Mouse (Mus musculus): ENCODE measurements around the gene Cdc14a.

Cdc14a gene

GRCm38 (mm10) chr3:116304800-116305753 lies 118.8 kb downstream of the Cdc14a start:
- Histone ChIP-seq H3K4me1 (replicated peaks; ENCODE audit: low read depth, low read length) (peaks cover 12% of the 10 kb centered on the region), H3K4me3 (replicated peaks; ENCODE audit: low read length) (no peak overlapping the region), H3K36me3 (ENCODE audit: insufficient read depth, low read length) (no peaks in the 10 kb centered on the region), H3K9me3 (ENCODE audit: low read length) (no peaks in the 10 kb centered on the region), H3K27me3 (ENCODE audit: insufficient read depth, low read length) (no peaks in the 10 kb centered on the region)
- TF ChIP-seq NANOG (IDR thresholded peaks at IDR 0.05; ENCODE audit: borderline replicate concordance, low read length): no peak
- no peak for TF ChIP-seq POU5F1 (IDR thresholded peaks at IDR 0.05; ENCODE audit: borderline replicate concordance, low read length)
- TF ChIP-seq CTCF (conservative IDR thresholded peaks at IDR 0.05; ENCODE audit: low read length): no peak

GRCm38 (mm10) chr3:116302581-116302980 lies 121.3 kb downstream of the Cdc14a start:
- no peaks in the 10 kb centered on the region for H3K27me3 ChIP-seq (ENCODE audit: insufficient read depth, low read length)
- no peak overlapping the region for H3K4me3 ChIP-seq (replicated peaks; ENCODE audit: low read length)
- H3K4me1 ChIP-seq (replicated peaks; ENCODE audit: low read depth, low read length): peaks cover 12% of the 10 kb centered on the region
- no peak for TF ChIP-seq POU5F1 (IDR thresholded peaks at IDR 0.05; ENCODE audit: borderline replicate concordance, low read length)
- no peak for TF ChIP-seq CTCF (conservative IDR thresholded peaks at IDR 0.05; ENCODE audit: low read length)
- no peak for TF ChIP-seq NANOG (IDR thresholded peaks at IDR 0.05; ENCODE audit: borderline replicate concordance, low read length)
- H3K36me3 ChIP-seq (ENCODE audit: insufficient read depth, low read length): no peaks in the 10 kb centered on the region
- H3K9me3 ChIP-seq (ENCODE audit: low read length): no peaks in the 10 kb centered on the region

- H3K36me3 ChIP-seq (ENCODE audit: insufficient read depth, low read length): no peaks in the 10 kb centered on the region
- H3K4me3 ChIP-seq (replicated peaks; ENCODE audit: low read length): no peak overlapping the region
- peaks cover 12% of the 10 kb centered on the region for H3K4me1 ChIP-seq (replicated peaks; ENCODE audit: low read depth, low read length)
- no peaks in the 10 kb centered on the region for H3K27me3 ChIP-seq (ENCODE audit: insufficient read depth, low read length)
- TF ChIP-seq CTCF (conservative IDR thresholded peaks at IDR 0.05; ENCODE audit: low read length) (no peak), NANOG (IDR thresholded peaks at IDR 0.05; ENCODE audit: borderline replicate concordance, low read length) (no peak)
- no peaks in the 10 kb centered on the region for H3K9me3 ChIP-seq (ENCODE audit: low read length)
Measured at GRCm38 (mm10) chr3:116301754-116302153, 122.1 kb downstream of the Cdc14a start.

GRCm38 (mm10) chr3:116298727-116299126 lies 125.1 kb downstream of the Cdc14a start:
- H3K4me3 ChIP-seq (replicated peaks; ENCODE audit: low read length): no peak overlapping the region
- H3K9me3 ChIP-seq (ENCODE audit: low read length): peaks cover 5% of the 10 kb centered on the region; the same call in 1 of the 2 replicates
- H3K36me3 ChIP-seq (ENCODE audit: insufficient read depth, low read length): peaks cover 1% of the 10 kb centered on the region; the same call in 1 of the 2 replicates

GRCm38 (mm10) chr3:116298003-116298402 lies 125.8 kb downstream of the Cdc14a start:
- Histone ChIP-seq H3K4me1 (replicated peaks; ENCODE audit: low read depth, low read length) (peaks cover 16% of the 10 kb centered on the region), H3K27me3 (ENCODE audit: insufficient read depth, low read length) (no peaks in the 10 kb centered on the region), H3K4me3 (replicated peaks; ENCODE audit: low read length) (no peak overlapping the region), H3K36me3 (ENCODE audit: insufficient read depth, low read length) (peaks cover 8% of the 10 kb centered on the region), H3K9me3 (ENCODE audit: low read length) (peaks cover 7% of the 10 kb centered on the region; the same call in 1 of the 2 replicates)
- TF ChIP-seq NANOG (IDR thresholded peaks at IDR 0.05; ENCODE audit: borderline replicate concordance, low read length) (no peak), POU5F1 (IDR thresholded peaks at IDR 0.05; ENCODE audit: borderline replicate concordance, low read length) (no peak), CTCF (conservative IDR thresholded peaks at IDR 0.05; ENCODE audit: low read length) (no peak)

More at GRCm38 (mm10) chr3:116298727-116299126, 125.1 kb downstream of the Cdc14a start:
- TF ChIP-seq POU5F1 (IDR thresholded peaks at IDR 0.05; ENCODE audit: borderline replicate concordance, low read length) (no peak), CTCF (conservative IDR thresholded peaks at IDR 0.05; ENCODE audit: low read length) (no peak), NANOG (IDR thresholded peaks at IDR 0.05; ENCODE audit: borderline replicate concordance, low read length) (no peak)
- Histone ChIP-seq H3K4me1 (replicated peaks; ENCODE audit: low read depth, low read length) (peaks cover 16% of the 10 kb centered on the region), H3K27me3 (ENCODE audit: insufficient read depth, low read length) (no peaks in the 10 kb centered on the region)

- Histone ChIP-seq H3K9me3 (ENCODE audit: low read length) (peaks cover 7% of the 10 kb centered on the region; the same call in 1 of the 2 replicates), H3K4me1 (replicated peaks; ENCODE audit: low read depth, low read length) (peaks cover 16% of the 10 kb centered on the region), H3K4me3 (replicated peaks; ENCODE audit: low read length) (no peak overlapping the region), H3K27me3 (ENCODE audit: insufficient read depth, low read length) (no peaks in the 10 kb centered on the region), H3K36me3 (ENCODE audit: insufficient read depth, low read length) (peaks cover 8% of the 10 kb centered on the region)
- TF ChIP-seq CTCF (conservative IDR thresholded peaks at IDR 0.05; ENCODE audit: low read length) (no peak), NANOG (IDR thresholded peaks at IDR 0.05; ENCODE audit: borderline replicate concordance, low read length) (no peak), POU5F1 (IDR thresholded peaks at IDR 0.05; ENCODE audit: borderline replicate concordance, low read length) (no peak)
Measured at GRCm38 (mm10) chr3:116297170-116297569, 126.7 kb downstream of the Cdc14a start.

GRCm38 (mm10) chr3:116290041-116290815 lies 133.6 kb downstream of the Cdc14a start:
- no peaks in the 10 kb centered on the region for H3K27me3 ChIP-seq (ENCODE audit: insufficient read depth, low read length)
- no peak overlapping the region for H3K4me3 ChIP-seq (replicated peaks; ENCODE audit: low read length)
- peaks cover 8% of the 10 kb centered on the region for H3K36me3 ChIP-seq (ENCODE audit: insufficient read depth, low read length)
- no peaks in the 10 kb centered on the region for H3K4me1 ChIP-seq (replicated peaks; ENCODE audit: low read depth, low read length)
- TF ChIP-seq CTCF (conservative IDR thresholded peaks at IDR 0.05; ENCODE audit: low read length) (no peak), POU5F1 (IDR thresholded peaks at IDR 0.05; ENCODE audit: borderline replicate concordance, low read length) (no peak), NANOG (IDR thresholded peaks at IDR 0.05; ENCODE audit: borderline replicate concordance, low read length) (no peak)
- peaks cover 7% of the 10 kb centered on the region; the same call in 1 of the 2 replicates for H3K9me3 ChIP-seq (ENCODE audit: low read length)

- Histone ChIP-seq H3K27me3 (ENCODE audit: insufficient read depth, low read length) (no peaks in the 10 kb centered on the region), H3K9me3 (ENCODE audit: low read length) (peaks cover 3% of the 10 kb centered on the region; the same call in 1 of the 2 replicates), H3K4me3 (replicated peaks; ENCODE audit: low read length) (no peak overlapping the region), H3K4me1 (replicated peaks; ENCODE audit: low read depth, low read length) (peaks cover 11% of the 10 kb centered on the region), H3K36me3 (ENCODE audit: insufficient read depth, low read length) (peaks cover 8% of the 10 kb centered on the region)
- no peak for TF ChIP-seq POU5F1 (IDR thresholded peaks at IDR 0.05; ENCODE audit: borderline replicate concordance, low read length)
- TF ChIP-seq NANOG (IDR thresholded peaks at IDR 0.05; ENCODE audit: borderline replicate concordance, low read length): no peak
- no peak for TF ChIP-seq CTCF (conservative IDR thresholded peaks at IDR 0.05; ENCODE audit: low read length)
Measured at GRCm38 (mm10) chr3:116288833-116289232, 135.0 kb downstream of the Cdc14a start.

Data from E14TG2a.4 (cell line).